Mouse (Mus musculus): ENCODE measurements around the gene Prkn. TPM values are rescaled to one million over a fixed set of nuclear protein-coding genes. Genes with fewer than 3 reads are reported as not detected.

Prkn gene
- polyA plus RNA-seq, 1 experiment from 2014 or later: 0.96 TPM

DNA sequence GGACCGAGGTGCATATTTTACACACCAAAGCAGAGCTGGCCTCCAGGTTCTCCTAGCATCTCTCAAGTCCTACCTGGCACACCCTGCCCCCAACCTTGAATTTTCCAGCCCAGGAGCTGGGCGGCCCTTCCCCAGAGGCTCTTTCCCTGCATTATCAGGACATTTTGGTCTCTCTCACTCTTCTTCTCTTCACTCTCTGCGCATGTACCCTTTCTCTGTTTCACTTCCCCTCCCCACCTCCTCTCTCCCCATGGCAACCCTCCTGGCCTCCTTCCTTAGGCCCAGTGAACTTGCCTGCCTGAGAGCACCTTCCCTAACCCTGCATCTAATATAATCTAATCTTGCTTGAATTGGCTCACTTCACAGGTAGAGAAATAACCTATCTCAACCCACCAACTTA is 996.9 kb downstream of the Prkn start:
- Histone ChIP-seq H3K4me3 (ENCODE audit: low read depth, low read length) (no peak overlapping the region), H3K36me3 (ENCODE audit: control insufficient read depth, insufficient read depth) (no peaks in the 10 kb centered on the region), H3K9ac (ENCODE audit: low read depth, low read length) (no peak overlapping the region), H3K27me3 (replicated peaks; ENCODE audit: control insufficient read depth, insufficient read depth, low read length) (no peaks in the 10 kb centered on the region), H3K4me2 (replicated peaks; ENCODE audit: low read depth) (no peak overlapping the region), H3K4me1 (replicated peaks; ENCODE audit: control insufficient read depth, insufficient read depth, low read length) (no peaks in the 10 kb centered on the region), H3K9me3 (ENCODE audit: control insufficient read depth) (no peaks in the 10 kb centered on the region), H3K27ac (ENCODE audit: low read depth, low read length) (no peak overlapping the region)
- no peak for ATAC-seq
- TF ChIP-seq CTCF (IDR thresholded peaks at IDR 0.05; ENCODE audit: low read depth): no peak
- WGBS: 98% methylated on average over 3 of the region's 3 CpGs

DNA sequence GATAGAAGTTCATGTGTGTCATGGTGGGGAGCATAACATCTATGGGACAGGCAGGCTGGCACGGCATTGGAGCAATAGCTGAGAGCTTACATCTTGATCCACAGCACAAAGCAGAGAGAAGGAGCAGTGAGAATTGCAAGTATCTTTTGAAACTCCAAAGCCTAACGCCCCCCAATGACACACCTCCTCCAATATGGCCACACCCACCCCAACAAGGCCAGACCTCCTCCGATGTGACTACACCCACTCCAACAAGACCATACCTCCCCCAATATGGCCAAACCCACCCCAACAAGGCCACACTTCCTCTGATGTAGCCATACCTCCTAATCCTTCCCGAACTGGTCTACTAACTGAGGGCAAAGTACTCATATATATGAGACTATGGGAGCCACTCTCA is 1004.3 kb downstream of the Prkn start:
- Histone ChIP-seq H3K4me3 (ENCODE audit: low read depth, low read length) (no peak overlapping the region), H3K4me2 (replicated peaks; ENCODE audit: low read depth) (no peak overlapping the region), H3K9me3 (ENCODE audit: control insufficient read depth) (no peaks in the 10 kb centered on the region), H3K9ac (ENCODE audit: low read depth, low read length) (no peak overlapping the region), H3K27me3 (replicated peaks; ENCODE audit: control insufficient read depth, insufficient read depth, low read length) (no peaks in the 10 kb centered on the region), H3K4me1 (replicated peaks; ENCODE audit: control insufficient read depth, insufficient read depth, low read length) (no peaks in the 10 kb centered on the region), H3K36me3 (ENCODE audit: control insufficient read depth, insufficient read depth) (no peaks in the 10 kb centered on the region), H3K27ac (ENCODE audit: low read depth, low read length) (no peak overlapping the region)
- ATAC-seq: no peak
- WGBS: 92% methylated on average over 4 of the region's 4 CpGs
- no peak for TF ChIP-seq CTCF (IDR thresholded peaks at IDR 0.05; ENCODE audit: low read depth)

DNA sequence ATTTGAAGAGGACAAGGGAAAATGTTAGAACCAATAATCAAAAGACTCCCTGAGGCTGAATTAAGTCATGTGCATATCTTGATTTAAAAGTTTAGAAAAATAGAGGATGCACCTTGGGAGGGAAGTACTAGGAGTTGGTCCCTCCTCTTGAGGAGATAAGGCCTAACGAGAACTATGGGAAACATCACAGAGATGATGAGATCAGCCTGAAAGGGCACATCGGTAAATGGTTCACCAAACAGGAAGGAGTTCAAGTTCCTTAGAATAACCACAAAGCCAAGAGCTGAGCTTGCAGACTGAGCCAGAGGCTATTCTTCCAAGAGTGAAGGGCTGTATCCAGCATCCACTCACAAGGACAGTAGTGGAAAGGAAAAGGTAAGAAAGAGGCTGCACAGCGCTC is 1004.8 kb downstream of the Prkn start:
- no peak overlapping the region for H3K9ac ChIP-seq (ENCODE audit: low read depth, low read length)
- no peak for ATAC-seq
- H3K4me3 ChIP-seq (ENCODE audit: low read depth, low read length): no peak overlapping the region
- no peaks in the 10 kb centered on the region for H3K36me3 ChIP-seq (ENCODE audit: control insufficient read depth, insufficient read depth)
- H3K4me2 ChIP-seq (replicated peaks; ENCODE audit: low read depth): no peak overlapping the region
- WGBS: 74% methylated on average over 3 of the region's 3 CpGs
- no peaks in the 10 kb centered on the region for H3K9me3 ChIP-seq (ENCODE audit: control insufficient read depth)
- no peaks in the 10 kb centered on the region for H3K27me3 ChIP-seq (replicated peaks; ENCODE audit: control insufficient read depth, insufficient read depth, low read length)
- H3K27ac ChIP-seq (ENCODE audit: low read depth, low read length): no peak overlapping the region
- TF ChIP-seq CTCF (IDR thresholded peaks at IDR 0.05; ENCODE audit: low read depth): no peak
- H3K4me1 ChIP-seq (replicated peaks; ENCODE audit: control insufficient read depth, insufficient read depth, low read length): no peaks in the 10 kb centered on the region

DNA sequence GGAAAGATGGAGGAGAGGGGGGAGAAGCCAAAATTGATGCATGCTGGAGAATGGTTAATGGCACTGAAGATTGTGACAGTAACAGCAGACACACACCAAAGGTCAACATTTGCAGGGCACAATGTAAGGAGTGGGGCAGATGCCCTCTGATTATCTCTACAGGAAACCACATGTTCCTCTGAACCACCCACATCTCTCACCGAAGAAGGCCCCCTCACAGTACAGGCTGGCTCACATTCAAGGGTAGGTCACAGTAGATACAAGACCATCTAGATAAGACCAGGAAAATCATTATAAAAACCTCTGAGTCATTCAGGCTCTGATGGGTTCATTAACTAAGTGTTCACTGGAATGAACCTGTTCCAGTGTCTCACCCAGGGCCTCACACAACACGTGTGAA is 1005.3 kb downstream of the Prkn start:
- no peak; the same call in 1 of the 2 replicates for ATAC-seq
- no peak overlapping the region for H3K4me2 ChIP-seq (replicated peaks; ENCODE audit: low read depth)
- no peaks in the 10 kb centered on the region for H3K4me1 ChIP-seq (replicated peaks; ENCODE audit: control insufficient read depth, insufficient read depth, low read length)
- no peak overlapping the region for H3K27ac ChIP-seq (ENCODE audit: low read depth, low read length)
- H3K4me3 ChIP-seq (ENCODE audit: low read depth, low read length): no peak overlapping the region
- whole genome bisulfite sequencing: 40% methylated on average over 2 of the region's 2 CpGs
- H3K9me3 ChIP-seq (ENCODE audit: control insufficient read depth): no peaks in the 10 kb centered on the region
- TF ChIP-seq CTCF (IDR thresholded peaks at IDR 0.05; ENCODE audit: low read depth): no peak
- H3K9ac ChIP-seq (ENCODE audit: low read depth, low read length): no peak overlapping the region
- H3K36me3 ChIP-seq (ENCODE audit: control insufficient read depth, insufficient read depth): no peaks in the 10 kb centered on the region
- H3K27me3 ChIP-seq (replicated peaks; ENCODE audit: control insufficient read depth, insufficient read depth, low read length): no peaks in the 10 kb centered on the region

DNA sequence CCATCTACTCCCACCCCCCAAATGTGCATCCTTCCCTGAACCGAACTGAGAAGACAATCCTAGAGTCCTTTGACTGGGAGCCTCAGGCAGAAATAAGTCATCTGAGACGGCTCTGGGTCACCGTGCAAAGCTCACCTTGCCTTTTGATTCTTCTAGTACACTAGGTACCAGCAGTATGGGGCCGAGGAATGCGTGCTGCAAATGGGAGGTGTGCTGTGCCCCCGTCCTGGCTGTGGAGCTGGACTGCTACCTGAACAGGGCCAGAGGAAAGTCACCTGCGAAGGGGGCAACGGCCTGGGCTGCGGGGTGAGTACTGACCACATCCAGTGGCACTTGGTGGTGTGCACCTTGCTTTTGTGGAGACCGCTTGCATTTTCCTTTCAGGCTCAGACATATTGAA is 1014.4 kb downstream of the Prkn start:
- H3K9ac ChIP-seq (ENCODE audit: low read depth, low read length): no peak overlapping the region
- H3K27ac ChIP-seq (ENCODE audit: low read depth, low read length): no peak overlapping the region
- WGBS: 69% methylated on average over 10 of the region's 10 CpGs
- no peaks in the 10 kb centered on the region for H3K9me3 ChIP-seq (ENCODE audit: control insufficient read depth)
- H3K4me2 ChIP-seq (replicated peaks; ENCODE audit: low read depth): no peak overlapping the region
- no peaks in the 10 kb centered on the region for H3K36me3 ChIP-seq (ENCODE audit: control insufficient read depth, insufficient read depth)
- TF ChIP-seq CTCF (IDR thresholded peaks at IDR 0.05; ENCODE audit: low read depth): no peak
- no peaks in the 10 kb centered on the region for H3K4me1 ChIP-seq (replicated peaks; ENCODE audit: control insufficient read depth, insufficient read depth, low read length)
- no peak for ATAC-seq
- no peak overlapping the region for H3K4me3 ChIP-seq (ENCODE audit: low read depth, low read length)
- H3K27me3 ChIP-seq (replicated peaks; ENCODE audit: control insufficient read depth, insufficient read depth, low read length): no peaks in the 10 kb centered on the region

DNA sequence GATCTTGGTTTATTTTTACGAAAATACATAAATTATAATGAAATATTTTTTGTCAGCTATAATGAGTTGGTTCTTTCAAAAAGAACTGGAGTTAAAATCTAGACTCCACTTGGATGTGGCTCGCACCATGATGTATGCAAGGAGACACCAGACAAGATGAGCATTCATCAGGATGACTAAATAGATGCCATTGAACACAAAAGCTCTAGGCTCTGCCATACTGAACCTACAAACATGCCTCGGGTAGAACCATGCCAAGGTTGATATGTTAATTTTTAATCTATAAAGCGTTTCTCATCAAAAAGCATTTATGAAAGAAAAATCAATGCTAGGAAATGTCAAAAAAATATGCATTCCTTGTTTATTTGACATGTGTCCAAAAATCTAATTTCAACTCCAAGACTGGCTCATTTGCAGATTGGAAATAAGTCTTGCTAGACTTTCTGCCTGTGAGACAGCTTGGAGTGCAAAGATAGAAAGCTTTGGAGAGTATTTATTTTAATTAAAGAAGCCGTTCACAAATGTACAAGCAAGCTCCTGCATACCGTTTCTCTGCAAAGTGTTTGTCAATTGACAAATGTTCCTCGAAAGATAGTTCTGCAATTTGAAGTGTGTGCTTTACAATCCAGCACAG is 1018.7 kb downstream of the Prkn start:
- WGBS: 68% methylated on average over 7 of the region's 7 CpGs

DNA sequence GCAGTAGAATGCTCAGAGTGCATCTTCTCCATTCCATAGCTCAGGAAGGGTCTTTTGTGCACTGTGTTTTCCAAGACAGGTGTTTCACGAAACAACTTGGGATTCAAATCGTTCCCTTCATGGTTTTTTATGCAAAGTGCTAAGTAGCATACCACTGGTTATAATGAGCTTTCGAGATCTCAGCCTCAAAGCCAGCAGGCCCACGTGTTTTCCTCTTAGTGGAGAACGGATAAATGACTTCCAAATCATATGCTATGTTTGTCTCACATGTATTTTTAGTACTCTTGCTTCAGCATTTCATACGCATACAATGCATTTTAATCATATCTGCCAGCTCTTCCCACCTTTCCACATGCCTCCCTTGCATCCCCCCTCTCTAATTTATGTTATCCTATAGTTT is 1021.0 kb downstream of the Prkn start:
- 92% methylated on average over 6 of the region's 6 CpGs for WGBS

More for the DNA sequence above, 1018.7 kb downstream of the Prkn start:
- TF ChIP-seq CTCF (IDR thresholded peaks at IDR 0.05; ENCODE audit: low read depth): no peak
- Histone ChIP-seq H3K4me1 (replicated peaks; ENCODE audit: control insufficient read depth, insufficient read depth, low read length) (no peaks in the 10 kb centered on the region), H3K9ac (ENCODE audit: low read depth, low read length) (no peak overlapping the region), H3K27ac (ENCODE audit: low read depth, low read length) (no peak overlapping the region), H3K9me3 (ENCODE audit: control insufficient read depth) (no peaks in the 10 kb centered on the region), H3K4me2 (replicated peaks; ENCODE audit: low read depth) (no peak overlapping the region), H3K27me3 (replicated peaks; ENCODE audit: control insufficient read depth, insufficient read depth, low read length) (no peaks in the 10 kb centered on the region), H3K4me3 (ENCODE audit: low read depth, low read length) (no peak overlapping the region), H3K36me3 (ENCODE audit: control insufficient read depth, insufficient read depth) (no peaks in the 10 kb centered on the region)
- no peak for ATAC-seq

More for the DNA sequence above, 1021.0 kb downstream of the Prkn start:
- Histone ChIP-seq H3K9ac (ENCODE audit: low read depth, low read length) (no peak overlapping the region), H3K27me3 (replicated peaks; ENCODE audit: control insufficient read depth, insufficient read depth, low read length) (no peaks in the 10 kb centered on the region), H3K36me3 (ENCODE audit: control insufficient read depth, insufficient read depth) (no peaks in the 10 kb centered on the region), H3K27ac (ENCODE audit: low read depth, low read length) (no peak overlapping the region), H3K4me1 (replicated peaks; ENCODE audit: control insufficient read depth, insufficient read depth, low read length) (no peaks in the 10 kb centered on the region), H3K9me3 (ENCODE audit: control insufficient read depth) (no peaks in the 10 kb centered on the region), H3K4me2 (replicated peaks; ENCODE audit: low read depth) (no peak overlapping the region), H3K4me3 (ENCODE audit: low read depth, low read length) (no peak overlapping the region)
- ATAC-seq: no peak
- TF ChIP-seq CTCF (IDR thresholded peaks at IDR 0.05; ENCODE audit: low read depth): no peak
